Mouse (Mus musculus) liver (tissue): ENCODE data around the gene Abcb8.
A peak's percentile ranks its signal among the peaks of the same experiment; 100 is the strongest.

Experiments
- DNase-seq: peaks from one replicate; pipeline ENCODE4 v3.0.0-alpha.2; 2020; ENCODE audit warnings: mixed read lengths

Gene Abcb8

DNA sequence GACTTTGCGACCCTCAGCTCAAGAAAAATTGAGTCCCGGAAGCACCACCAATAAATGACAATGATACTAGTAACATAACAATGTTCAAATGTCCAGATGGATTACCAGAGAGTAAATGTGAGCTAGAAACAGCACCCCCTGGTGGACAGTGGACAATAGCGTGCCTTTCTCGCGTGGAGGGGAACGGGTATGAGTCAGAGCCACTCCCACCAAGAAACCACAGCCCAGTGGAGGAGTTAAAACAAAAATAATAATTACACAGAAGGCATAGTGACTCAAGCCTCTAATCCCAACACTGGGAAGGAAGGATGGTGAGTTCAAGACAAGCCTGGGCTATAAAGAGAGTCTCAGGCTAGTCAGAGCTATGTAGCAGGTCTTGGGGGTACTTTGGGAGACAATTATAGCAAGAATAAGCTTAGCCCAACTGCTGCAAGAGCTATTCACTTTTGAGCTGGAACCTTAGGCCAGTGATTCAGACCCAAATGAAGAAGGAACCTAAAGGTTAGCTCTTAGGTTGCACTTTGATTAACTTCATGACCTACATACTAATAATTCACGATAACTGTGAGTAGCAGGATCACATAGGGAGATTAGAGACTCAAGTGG lies at the start of gene Abcb8:
Gene Abcb8 (plus strand): TSS at position 272 of the 606 bp plus-strand sequence.
- peak; percentile 84 for DNase-seq

DNA sequence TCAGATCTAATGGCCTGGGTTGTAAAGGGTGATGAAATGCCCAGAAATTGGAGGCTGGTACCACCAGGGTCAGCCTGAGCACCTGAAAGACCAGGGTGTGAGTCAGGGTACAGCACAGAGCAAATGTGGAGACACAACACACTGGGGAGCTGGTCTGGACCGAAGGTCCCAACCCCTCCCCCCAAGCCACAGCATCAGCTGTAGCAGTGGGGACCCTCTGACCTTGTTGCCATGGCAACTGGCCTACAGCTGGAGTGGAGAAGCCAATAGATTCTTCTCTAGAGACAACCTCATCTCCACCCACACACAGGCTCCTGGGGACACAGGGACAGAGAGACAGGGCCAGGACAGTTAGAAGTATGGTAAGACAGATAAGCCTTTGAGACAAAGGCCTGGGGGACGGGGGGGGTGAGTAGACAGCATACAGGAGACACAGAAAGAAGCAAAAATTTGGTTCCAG lies 49.5 kb upstream of the Abcb8 start:
- peak; percentile 52 for DNase-seq

DNA sequence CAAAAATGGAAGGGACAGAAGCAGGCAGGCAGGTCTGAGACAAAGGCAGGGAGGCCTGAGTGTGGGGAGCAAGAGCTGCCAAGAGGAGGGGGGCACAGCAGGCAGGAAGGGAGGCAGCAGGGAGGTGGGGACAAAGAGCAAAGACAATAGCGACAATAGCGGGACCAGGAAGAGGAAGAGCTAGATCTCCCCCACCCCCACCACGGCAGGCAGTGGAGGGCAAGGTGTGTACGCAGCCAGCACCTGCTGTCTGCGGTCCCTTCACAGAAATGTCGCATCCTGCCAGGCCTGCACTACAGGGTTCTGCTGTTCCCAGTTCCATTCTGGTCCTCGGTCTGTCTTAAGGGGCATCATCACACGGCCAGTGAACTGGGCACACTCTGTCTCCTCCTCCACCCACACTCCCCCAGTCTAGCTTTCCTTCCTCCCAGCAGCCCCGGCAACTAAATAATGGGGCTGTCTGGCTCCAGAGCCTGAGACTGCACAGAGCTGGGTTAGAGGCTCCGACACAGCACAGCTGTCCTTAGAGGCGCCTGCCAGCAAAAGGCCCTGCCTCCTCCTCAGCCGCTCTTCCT lies 48.9 kb upstream of the Abcb8 start:
- peak; percentile 22 for DNase-seq

DNA sequence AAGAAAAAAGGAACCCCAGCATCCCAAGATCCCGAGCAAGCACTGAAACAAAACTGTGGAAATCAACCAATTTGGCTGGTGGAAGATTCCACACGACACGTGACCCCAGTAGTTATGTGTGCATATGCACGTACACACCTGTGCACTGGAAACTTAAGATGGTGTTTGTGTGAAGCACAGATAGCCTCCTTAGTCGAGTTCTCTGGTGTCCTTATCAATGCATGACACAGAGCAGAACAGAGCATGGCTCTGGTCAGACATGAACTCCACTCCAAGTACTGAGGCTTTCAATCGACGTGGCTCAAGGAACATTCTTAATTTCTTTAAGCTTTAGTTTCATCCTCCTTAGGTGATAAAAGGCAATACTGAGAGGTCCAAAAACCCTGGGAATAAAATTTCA lies 47.1 kb upstream of the Abcb8 start:
- DNase-seq, result no peak

DNA sequence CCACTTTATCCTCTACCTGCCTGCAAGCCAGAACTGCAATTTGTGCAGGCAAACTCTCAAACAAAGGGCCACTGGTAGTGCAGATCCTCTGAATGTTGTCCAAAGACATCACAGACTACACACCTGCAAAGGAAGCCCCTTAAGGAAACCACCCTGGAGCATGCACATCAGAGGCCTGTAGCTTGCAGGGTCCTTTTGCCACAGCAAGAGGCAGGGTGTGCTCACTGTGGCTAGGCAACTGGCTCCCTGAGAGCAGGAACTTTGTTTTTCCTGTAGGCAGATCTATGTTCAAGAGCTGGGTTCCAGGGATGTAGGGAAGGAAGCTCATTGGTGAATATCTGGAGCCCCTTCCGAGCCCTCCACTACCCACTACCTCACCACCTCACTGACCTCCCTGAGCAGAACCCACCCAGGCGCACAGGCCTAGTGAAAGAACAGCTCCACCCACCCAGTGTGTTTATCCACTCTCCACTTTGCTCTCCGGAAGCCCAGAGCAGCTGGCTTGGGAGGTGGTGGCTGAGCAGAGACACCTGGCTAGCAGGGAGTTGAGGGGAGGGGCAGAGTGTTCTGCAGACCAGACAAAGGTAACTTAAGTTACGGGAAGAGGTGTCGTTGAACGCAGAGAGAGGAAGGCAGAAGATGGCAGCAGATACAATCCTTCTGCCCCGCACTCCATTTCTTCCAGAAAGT lies 46.1 kb upstream of the Abcb8 start:
- no peak for DNase-seq

DNA sequence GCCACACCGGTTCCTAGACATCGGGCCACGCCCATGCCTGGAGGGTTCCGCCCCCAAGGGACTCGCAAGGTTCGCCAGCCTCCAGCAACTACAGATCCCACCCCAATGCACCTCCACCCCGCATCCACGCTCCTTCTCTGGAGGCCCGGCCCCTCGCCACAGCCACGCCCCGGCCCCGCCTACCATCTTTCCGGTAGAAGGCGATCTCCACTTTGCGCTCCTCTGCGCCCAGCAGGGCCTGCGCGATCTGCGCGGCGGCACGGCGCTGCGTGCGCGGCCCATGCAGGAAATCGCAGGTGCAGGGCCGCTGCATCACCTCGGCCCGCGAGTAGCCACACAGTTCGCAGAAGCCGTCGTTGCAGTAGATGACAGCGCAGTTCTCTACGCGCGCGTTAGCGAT lies 45.3 kb upstream of the Abcb8 start:
- DNase-seq, result peak; percentile 78

DNA sequence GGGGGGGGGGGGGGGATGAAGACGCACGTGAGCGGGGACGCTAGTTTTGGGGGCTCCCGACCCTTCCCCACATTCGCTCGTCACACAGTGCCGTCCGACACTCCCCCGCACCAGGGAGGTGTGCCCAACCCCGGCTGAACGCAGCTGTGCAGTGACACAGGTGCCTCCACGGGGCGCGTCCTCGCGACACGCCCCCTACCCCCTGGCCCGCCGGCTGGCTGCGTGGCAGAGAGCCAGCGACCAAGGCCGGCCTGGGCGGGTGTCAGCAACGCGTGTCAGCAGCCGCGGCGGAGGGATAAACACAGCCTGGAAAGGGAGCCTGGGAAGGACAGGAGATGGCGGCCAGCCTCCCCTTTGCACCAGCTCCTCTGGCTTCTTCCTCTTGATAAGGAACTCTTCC lies 44.9 kb upstream of the Abcb8 start:
- peak; percentile 31 for DNase-seq

DNA sequence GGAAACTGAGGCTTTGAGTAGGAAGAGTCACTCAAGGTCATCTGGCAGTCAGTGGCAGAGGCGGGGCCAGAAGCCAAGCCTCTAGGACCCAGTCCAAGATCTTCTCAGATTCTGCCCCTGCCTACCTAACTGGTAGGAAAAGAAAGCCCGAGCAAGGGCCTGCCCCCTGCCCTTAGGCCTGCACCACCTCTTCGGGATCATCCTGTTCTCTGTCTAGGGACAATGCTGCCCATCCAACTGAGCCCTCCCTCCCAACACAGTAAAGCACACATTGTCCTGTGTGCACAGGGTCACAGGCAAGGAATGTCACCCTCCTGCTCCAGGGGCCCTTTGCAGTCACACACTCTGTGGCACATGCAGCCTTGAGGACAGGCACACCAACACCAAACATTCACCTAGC lies 43.4 kb upstream of the Abcb8 start:
- no peak for DNase-seq

DNA sequence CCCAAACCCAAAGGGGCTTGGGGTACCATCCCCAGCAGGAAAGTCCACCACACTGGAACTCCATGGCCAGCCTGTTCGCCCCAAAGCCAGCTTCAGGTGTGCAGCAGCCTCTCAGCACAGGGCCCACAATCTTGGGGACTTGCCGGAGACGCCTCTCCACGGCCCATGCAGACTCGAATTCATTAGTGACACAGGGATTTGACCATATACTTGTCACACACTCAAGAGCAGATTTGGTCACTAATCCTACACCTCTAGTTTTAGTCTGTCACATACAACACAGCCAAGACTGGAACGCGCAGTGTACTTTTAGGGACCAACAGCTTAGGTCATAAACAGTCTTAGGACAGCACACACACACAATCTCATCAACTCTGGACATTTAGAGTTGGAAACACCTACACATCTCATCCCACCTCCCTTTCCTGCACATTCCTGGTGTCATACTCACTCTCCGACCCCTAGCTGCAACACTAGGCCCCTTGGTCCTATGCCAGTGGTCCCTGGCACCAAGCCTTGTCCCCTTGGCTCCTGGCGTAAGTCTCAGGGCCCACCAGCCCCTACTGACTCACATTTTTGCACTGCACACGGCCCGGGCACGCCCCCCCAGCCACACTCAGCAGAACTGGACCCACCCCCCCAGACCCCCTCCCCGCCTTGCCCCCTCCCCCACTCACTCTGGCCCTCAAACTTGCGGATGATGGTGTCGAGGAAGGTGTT lies 42.8 kb upstream of the Abcb8 start:
- DNase-seq, result no peak

DNA sequence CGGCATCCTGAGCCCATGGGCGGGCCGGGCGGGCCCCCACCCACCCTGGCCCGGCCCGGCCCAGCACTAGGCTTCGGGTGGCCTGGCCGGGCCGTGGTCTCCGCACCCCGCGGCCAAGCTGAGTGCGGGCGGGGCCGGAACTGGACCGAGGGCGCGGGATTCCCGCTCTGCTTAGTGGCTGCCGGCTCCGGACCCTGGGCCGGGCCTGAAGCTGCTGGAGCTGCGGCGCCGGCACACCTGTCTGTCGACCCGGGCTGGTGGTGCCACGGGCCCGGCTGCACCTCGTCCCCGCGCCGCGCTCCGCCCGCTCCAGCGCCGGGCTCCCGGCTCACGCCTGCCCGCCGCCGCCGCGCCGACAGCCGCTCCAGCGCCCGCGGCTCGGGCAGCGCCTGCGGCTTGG lies 42.2 kb upstream of the Abcb8 start, which contains the start of gene Kcnh2:
Gene Kcnh2 (minus strand): TSS at position 327 of the 400 bp plus-strand sequence.
- DNase-seq, result no peak

DNA sequence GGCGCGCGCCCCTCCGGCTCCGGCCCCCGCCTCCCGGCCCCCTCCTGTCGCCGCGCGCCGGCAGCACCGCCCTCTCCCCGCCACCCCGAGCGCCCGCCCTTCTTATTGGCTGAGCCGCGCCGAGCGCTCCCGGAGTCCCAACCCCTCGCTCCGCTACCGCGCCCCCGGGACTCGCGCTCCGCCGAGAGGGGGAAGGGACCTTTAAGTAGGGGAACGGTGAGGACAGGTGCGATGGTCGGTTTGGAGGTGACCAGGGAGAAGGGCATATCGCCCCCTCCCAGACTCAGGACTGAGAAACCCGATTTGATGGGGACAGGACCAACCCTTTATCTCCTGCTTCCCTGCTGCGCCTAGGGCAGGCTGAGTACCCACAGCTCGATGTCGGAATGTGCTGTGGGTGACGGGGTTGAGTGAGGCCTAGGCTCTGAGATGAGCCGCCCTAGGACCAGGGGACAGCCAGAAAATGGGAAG lies 41.7 kb upstream of the Abcb8 start:
- peak; percentile 79 for DNase-seq

DNA sequence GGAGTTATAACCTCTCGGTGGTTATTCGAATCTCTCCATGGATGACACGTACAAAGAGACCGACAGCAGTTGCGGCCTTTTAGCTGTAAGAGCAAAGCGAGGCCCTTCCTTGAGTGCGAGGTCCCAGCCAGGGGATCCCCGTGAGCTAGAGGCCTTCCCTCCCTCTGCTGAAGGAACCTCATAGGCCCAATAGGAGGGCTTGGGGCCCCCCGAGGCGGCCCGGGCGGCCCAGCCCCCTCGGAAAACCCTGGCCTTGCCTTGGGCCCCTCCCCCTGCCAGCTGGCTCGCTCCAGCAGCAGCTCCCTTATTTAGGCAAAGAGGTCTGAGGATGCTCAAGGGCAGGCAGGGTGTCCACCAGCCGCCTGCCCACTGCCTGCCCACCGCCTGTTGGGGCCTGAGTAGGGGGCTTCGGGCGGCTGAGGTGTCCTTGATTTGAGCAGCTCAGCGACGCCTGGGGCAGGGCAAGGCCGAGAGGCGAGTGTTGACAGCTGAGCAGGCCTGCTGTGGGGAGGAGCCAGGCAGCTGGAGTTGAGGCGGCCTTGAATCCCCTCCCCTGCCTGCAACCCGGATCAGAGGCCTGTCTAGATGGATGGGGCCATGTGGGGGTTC lies 41.1 kb upstream of the Abcb8 start:
- DNase-seq, result peak; percentile 49

DNA sequence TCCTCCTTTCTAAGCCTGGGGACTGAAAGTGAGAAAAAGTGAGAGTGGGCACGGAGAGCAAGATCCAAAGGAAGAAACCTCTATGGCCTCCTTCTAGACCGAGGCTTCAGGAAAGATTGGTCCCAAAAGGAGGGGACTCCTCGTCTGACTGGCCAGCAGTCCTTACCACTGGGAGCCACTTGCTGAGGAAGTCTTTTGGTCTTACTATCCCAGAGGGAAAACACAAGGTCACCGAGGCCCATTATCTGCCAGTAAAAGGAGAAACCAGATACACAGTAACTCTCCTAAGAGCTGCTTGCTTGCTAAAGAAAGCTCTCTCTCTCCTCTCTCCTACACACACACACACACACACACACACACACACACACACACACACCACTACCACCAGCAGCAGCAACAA lies 40.1 kb upstream of the Abcb8 start:
- no peak for DNase-seq

DNA sequence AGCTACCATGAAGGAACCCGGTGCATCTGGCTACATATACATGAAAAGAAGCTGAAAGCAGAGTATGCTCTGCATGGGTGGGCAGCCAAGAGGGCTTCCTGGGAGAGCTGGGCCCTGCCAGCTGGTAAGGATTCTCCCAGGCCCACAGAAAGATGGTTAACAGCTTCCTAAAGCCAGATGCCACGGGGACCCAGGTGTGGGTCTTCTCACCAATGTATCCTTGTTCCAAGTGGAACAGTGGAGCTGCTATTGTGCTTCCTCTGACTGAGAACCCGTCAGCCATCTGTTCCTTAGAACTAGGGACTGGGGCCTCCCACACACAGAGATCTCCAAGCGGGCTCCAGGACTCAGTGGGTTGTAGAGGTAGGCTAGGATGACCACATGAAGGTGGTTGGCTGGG lies 36.7 kb upstream of the Abcb8 start:
- DNase-seq, result no peak

DNA sequence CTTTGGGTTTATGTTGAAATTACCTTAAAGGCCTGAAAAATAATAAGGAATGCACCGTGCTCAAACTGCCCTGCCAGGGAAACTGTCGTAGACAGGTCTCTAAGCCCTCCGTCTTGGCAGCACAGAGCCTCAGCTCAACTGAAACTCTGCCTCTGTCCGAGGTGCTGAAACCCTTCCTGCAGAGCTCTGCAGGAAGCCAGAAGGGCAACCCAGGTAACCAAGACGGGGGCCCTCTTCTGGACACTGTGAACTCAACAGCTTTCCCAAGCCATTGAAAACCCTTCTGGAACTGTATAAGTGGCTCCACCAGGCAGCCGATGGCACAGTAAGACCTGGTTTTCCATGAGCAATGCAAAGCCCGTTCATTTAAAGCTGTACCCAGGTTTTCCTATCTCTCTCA lies 36.0 kb upstream of the Abcb8 start:
- peak; percentile 83 for DNase-seq

DNA sequence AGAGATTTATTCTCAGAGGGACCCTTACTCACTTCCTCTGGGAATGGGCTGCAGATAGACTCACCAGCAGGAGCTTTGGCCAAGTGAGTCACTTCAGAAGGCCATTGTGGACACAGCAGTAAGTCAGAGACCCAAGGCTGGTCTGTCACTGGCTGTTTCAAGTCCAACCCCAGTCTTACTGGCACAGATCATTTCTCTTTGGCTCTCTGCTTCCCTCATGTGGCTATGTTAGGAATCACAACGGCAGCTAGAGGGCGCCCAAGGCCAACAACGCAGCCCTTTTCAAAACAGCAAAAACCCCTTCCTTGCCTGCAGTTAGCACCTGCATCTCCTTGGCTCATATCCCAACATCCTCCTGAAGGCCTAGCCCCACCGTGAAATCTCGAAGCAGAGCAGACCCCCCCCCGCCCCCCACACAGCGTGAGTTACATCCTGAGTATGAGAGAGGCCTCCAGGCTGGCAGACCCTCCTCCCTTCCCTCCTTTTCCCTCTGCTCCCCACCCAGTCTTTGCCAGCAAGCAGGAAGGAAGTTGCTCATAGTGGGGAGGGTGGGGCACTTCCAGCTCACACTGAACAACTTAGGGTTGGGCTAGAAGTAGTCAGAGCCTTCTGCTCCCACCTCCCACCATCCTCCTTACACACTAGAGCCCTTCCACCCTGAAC lies 32.5 kb upstream of the Abcb8 start:
- DNase-seq, result peak; percentile 70

DNA sequence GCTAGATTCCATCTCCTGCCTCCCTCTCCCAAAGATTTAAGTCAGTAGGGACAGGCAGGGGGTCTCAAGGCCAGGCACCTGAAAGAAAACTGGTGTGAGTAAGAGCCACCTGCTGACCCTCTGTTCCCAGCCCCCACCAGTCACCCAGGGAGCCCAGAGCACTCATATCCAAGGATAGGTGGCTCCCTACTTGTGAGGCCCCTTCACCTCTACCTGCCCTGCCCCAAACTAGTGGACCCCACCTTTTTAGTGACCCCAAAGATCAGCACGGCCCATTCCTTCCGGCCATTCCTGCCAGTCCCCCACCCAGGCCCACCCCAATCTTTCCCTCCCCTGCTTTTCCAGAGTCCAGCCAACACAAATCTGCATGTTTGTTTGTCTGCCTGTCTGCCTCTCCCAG lies 30.0 kb upstream of the Abcb8 start:
- no peak for DNase-seq

DNA sequence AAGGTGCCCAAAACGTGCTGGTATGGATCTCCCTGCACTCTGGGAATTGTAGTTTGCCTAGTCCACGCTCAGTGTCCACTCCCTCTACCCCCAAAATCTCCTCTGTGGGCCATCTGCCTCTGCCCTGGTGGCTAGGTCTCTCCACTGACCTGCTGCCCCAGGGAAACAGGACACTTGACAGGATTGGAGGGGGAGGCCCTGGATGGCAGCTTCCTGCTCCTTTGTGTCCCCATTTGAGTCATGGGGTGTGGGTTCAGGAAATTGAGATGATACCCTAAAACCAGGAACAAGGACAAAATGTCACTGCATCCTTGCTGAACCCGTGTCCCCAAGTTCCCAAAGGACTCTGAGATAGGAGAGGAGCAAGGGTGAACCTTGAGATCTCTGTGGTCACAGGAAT lies 29.4 kb upstream of the Abcb8 start:
- DNase-seq, result no peak

DNA sequence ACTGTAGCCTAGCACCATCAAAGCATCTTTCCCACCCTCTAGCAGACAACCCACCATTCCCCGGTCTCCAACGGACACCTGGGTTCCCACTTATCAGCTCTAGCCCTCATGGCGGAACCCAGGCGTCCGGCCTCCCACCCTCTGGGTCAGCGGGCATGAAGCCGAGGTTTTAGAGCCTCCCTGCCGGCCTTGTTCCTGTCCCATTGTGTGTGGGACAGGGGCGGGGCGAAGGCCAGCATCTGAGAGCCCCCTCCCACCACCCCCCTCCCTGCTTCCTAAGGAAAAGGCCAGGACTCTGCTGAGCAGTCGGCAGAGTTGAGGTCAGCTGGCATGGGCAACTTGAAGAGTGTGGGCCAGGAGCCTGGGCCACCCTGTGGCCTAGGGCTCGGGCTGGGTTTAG lies 29.0 kb upstream of the Abcb8 start, which contains the start of gene Nos3:
Gene Nos3 (plus strand): TSS at position 303 of the 400 bp plus-strand sequence.
- DNase-seq, result peak; percentile 13

DNA sequence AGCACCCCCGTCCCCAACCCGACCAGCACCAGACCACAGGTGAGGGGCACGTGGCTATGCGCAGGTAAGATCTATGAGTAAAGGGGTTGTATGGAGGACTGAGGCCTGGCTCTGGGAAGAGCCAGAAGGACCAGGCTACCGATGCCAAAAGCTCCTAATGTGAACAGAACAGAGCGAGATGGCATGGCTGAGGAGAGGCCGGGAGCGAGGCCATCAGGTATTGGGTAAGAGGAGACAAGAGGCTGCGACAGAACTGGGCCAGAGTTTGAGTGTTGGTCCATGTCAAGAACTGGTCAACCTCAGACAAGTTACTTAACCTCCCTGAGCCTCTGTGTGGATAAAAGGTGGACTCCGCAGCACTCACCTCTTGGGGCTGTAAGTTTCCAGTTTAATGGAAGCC lies 28.5 kb upstream of the Abcb8 start:
- DNase-seq, result no peak

DNA sequence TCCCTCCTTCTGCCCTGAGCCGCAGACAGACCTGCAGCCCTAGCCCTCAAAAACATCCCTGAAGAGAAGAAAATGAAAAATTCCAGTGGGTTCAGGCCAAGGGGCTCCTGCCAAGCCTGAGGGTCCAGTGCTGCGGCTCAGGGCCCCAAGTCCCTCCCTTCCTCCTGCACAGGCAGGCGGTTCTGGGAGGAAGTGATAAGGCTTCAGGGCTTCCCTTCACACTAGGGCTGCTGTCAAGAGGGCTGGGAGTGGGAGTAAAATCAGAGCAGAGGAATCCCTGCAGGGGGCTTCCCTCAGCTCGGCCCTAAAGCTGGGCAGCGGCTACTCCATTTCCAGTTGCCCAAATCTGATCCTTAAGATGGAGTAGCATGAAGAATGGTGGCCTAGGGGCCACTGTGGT lies 27.9 kb upstream of the Abcb8 start:
- DNase-seq, result peak; percentile 14

DNA sequence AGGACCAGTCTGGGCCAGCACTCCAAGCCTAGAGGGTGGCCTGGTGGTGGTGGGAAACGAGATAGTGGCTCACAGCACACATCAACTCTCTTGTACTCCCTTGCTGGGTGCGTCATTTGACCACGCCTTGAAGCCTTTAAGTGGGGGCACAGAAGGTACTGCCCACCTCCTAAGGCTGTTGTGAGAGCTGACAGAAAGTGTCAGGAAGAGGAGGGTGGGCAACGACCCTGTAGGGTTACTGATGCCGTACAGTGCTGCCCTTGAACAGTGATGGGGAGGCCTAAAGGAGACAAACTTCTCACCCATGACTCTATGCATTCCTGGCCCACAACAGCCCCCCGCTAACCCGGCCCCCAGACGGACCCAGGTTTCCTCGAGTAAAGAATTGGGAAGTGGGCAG lies 27.0 kb upstream of the Abcb8 start:
- DNase-seq, result no peak
